Mouse (Mus musculus) CH12.LX (cell line): ENCODE measurements at regions not wholly inside any gene's neighbourhood (a gene's known extent, or its start where the extent isn't known, plus 50 kb on each side); places are given as distances from the start of the nearest gene placed in this dataset.

Experiments
- CTCF ChIP-seq, 2 experiments: IDR thresholded peaks in 1 of 2; conservative IDR thresholded peaks in 1 of 2; 2 replicates each; pipeline ENCODE4 v1.5.1; 2011 to 2012; ENCODE audit warnings: low read depth in 2 of 2, low read length in 2 of 2, improper control_type of control experiment in 1 of 2, inconsistent platforms in 1 of 2, mild to moderate bottlenecking in 1 of 2, moderate library complexity in 1 of 2
- ELF1 ChIP-seq: IDR thresholded peaks from 2 replicates; pipeline ENCODE4 v1.6.1; 2014; ENCODE audit warnings: low read depth, mild to moderate bottlenecking, inconsistent platforms, low read length, improper control_type of control experiment
- ZKSCAN1 ChIP-seq: IDR thresholded peaks from 2 replicates; pipeline ENCODE4 v1.6.1; 2012; ENCODE audit warnings: low read depth, inconsistent platforms, low read length, improper control_type of control experiment, borderline replicate concordance

- TF ChIP-seq ZKSCAN1 (no peak), CTCF (conservative IDR thresholded peaks at IDR 0.05 in 1 of 2, IDR thresholded peaks at IDR 0.05 in 1 of 2; ENCODE audit: low read depth in 2 of 2, low read length in 2 of 2) (no peak), ELF1 (no peak)
Measured at GRCm38 (mm10) chr17:88305165-88305564, 135.3 kb upstream of the Foxn2 start.
